In the genomic region with DNA sequence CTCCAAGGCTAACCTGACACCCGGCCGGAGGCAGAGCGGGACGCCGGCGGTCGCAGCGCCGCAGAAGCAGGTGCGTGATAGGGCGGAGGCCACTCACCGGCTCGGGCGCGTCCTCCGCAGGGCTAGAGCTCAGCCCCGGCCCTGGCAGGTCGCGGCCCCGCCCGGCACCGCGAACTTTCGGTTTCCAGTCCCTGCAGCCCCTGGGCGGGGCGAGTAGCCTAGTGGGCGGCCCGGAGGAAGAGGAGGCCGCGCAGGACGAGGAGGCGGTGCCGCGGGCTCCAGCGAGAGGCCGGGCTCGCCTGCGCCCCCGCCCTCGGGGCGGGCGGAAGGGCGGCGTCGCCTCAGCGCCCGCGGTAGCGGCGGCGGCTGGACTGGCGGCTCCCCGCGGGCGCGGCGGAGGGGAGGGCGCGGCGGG, we compare ENCODE assay signal across 7 mouse cellular contexts. TPM values are rescaled to one million over a fixed set of nuclear protein-coding genes. Genes with fewer than 3 reads are reported as not detected.
A peak's percentile ranks its signal among the peaks of the same experiment; 100 is the strongest.
DNase-seq lines count a peak whose midpoint lies in the region; ATAC-seq lines count a peak whose summit lies in the region.

No protein-coding gene starts in this region.

- H3K4me2 ChIP-seq in intestine, embryonic 16.5 days (ENCODE audit: low read depth, low read length), result peak overlapping the region; percentile 90
- H3K4me2 ChIP-seq in limb, embryonic 12.5 days, result peak overlapping the region; percentile 89
- H3K4me2 ChIP-seq in midbrain, embryonic 14.5 days (ENCODE audit: low read length), result peak overlapping the region; percentile 73

- peaks cover 7% of the 10 kb centered on the region for H3K36me3 ChIP-seq in intestine, embryonic 16.5 days (ENCODE audit: control insufficient read depth, insufficient read depth, low read length)
- peaks cover 38% of the 10 kb centered on the region for H3K36me3 ChIP-seq in limb, embryonic 12.5 days
- H3K36me3 ChIP-seq in midbrain, embryonic 14.5 days (ENCODE audit: control insufficient read depth, insufficient read depth, low read length), result peaks cover 43% of the 10 kb centered on the region

- peak overlapping the region; percentile 79 for H3K9ac ChIP-seq in intestine, embryonic 16.5 days (ENCODE audit: low read depth, low read length)
- H3K9ac ChIP-seq in limb, embryonic 12.5 days (replicated peaks), result peak overlapping the region; percentile 95
- H3K9ac ChIP-seq in midbrain, embryonic 14.5 days (replicated peaks; ENCODE audit: low read length), result peak overlapping the region; percentile 93

- peak overlapping the region; percentile 81 for H3K4me3 ChIP-seq in intestine, embryonic 16.5 days (ENCODE audit: low read length)
- peak overlapping the region; percentile 77 for H3K4me3 ChIP-seq in limb, embryonic 12.5 days (replicated peaks)
- H3K4me3 ChIP-seq in midbrain, embryonic 14.5 days (replicated peaks; ENCODE audit: low read depth, low read length), result peak overlapping the region; percentile 88

- intact Hi-C loops in gastrocnemius, postnatal 36 days (cut with DNase I), result loop anchor here (5.0 kb wide), 1 partner anchor 360 kb away; a partner anchor contains a TSS

- WGBS in intestine, embryonic 16.5 days, result under 1% methylated on average over 55 of the region's 60 CpGs
- under 1% methylated on average over 58 of the region's 60 CpGs for whole genome bisulfite sequencing in limb, embryonic 12.5 days
- under 1% methylated on average over 46 of the region's 60 CpGs for WGBS in midbrain, embryonic 14.5 days

- ATAC-seq in intestine, embryonic 16.5 days, result peak; percentile 92
- ATAC-seq in limb, embryonic 12.5 days (ENCODE audit: insufficient number of reproducible peaks, insufficient read depth, low FRiP score, low TSS enrichment, low read depth), result peak; percentile 94
- peak; percentile 86 for ATAC-seq in midbrain, embryonic 14.5 days (ENCODE audit: low FRiP score, low TSS enrichment)

- peaks cover 29% of the 10 kb centered on the region for H3K4me1 ChIP-seq in intestine, embryonic 16.5 days (ENCODE audit: control insufficient read depth, insufficient read depth, low read length)
- peaks cover 30% of the 10 kb centered on the region for H3K4me1 ChIP-seq in limb, embryonic 12.5 days (replicated peaks)
- peaks cover 25% of the 10 kb centered on the region for H3K4me1 ChIP-seq in midbrain, embryonic 14.5 days (ENCODE audit: control insufficient read depth, insufficient read depth, low read length)

- H3K9me3 ChIP-seq in intestine, embryonic 16.5 days (ENCODE audit: control insufficient read depth, low read length), result no peaks in the 10 kb centered on the region
- no peaks in the 10 kb centered on the region for H3K9me3 ChIP-seq in limb, embryonic 12.5 days
- H3K9me3 ChIP-seq in midbrain, embryonic 14.5 days (ENCODE audit: control insufficient read depth, low read length), result no peaks in the 10 kb centered on the region

- peak; percentile 98 for DNase-seq in adrenal gland, adult 2 months
- DNase-seq in embryo, embryonic 11.5 days (ENCODE audit: low read depth, low spot score), result peak; percentile 81
- peak; percentile 87 to 95 for DNase-seq in gastrocnemius, postnatal 36 days
- DNase-seq in midbrain, embryonic 14.5 days, result peak; percentile 89
- DNase-seq in spleen, adult 12 weeks (ENCODE audit: low spot score), result peak; percentile 96

- H3K27me3 ChIP-seq in intestine, embryonic 16.5 days (replicated peaks; ENCODE audit: control insufficient read depth, insufficient read depth, low read length), result no peaks in the 10 kb centered on the region
- H3K27me3 ChIP-seq in limb, embryonic 12.5 days, result no peaks in the 10 kb centered on the region
- no peaks in the 10 kb centered on the region for H3K27me3 ChIP-seq in midbrain, embryonic 14.5 days (ENCODE audit: control insufficient read depth, insufficient read depth, low read length)

- peak overlapping the region; percentile 95 for H3K27ac ChIP-seq in intestine, embryonic 16.5 days (ENCODE audit: low read length)
- peak overlapping the region; percentile 90 for H3K27ac ChIP-seq in limb, embryonic 12.5 days
- H3K27ac ChIP-seq in midbrain, embryonic 14.5 days (replicated peaks; ENCODE audit: low read depth, low read length), result peak overlapping the region; percentile 93

RNA-seq across cellular contexts. Expression of a gene that starts 0.3 kb away (rescaled TPM):
- 10 to 100 TPM; 50.2 to 53.6 TPM for total RNA-seq in adrenal gland, adult 2 months (2021)
- polyA plus RNA-seq in adrenal gland, adult 2 months (2012; rRNA removed), result 29.5 and 31.9 TPM in 2 replicates
- total RNA-seq in gastrocnemius, postnatal 36 days (2021), result 10 to 100 TPM; 19.0 to 20.7 TPM
- 6.5 and 9.8 TPM in 2 replicates for polyA plus RNA-seq in intestine, embryonic 16.5 days (2015; fragmentation: Nextera tagmentation; extraction: Ambion mirVana)
- 6.7 and 8.4 TPM in 2 replicates for polyA plus RNA-seq in limb, embryonic 12.5 days (2016; fragmentation: Nextera tagmentation; extraction: Ambion mirVana)
- 8.9 and 9.3 TPM in 2 replicates for polyA plus RNA-seq in midbrain, embryonic 14.5 days (2014; fragmentation: Nextera tagmentation; extraction: Ambion mirVana)

RNA-seq across cellular contexts. Expression of a gene that starts 47.5 kb away (rescaled TPM):
- 10 to 100 TPM; 29.2 to 41.5 TPM for total RNA-seq in adrenal gland, adult 2 months (2021)
- 28.3 and 31.1 TPM in 2 replicates for polyA plus RNA-seq in adrenal gland, adult 2 months (2012; rRNA removed)
- 1 to 10 TPM; 6.1 to 8.3 TPM for total RNA-seq in gastrocnemius, postnatal 36 days (2021)
- polyA plus RNA-seq in intestine, embryonic 16.5 days (2015; fragmentation: Nextera tagmentation; extraction: Ambion mirVana), result 40.9 and 45.7 TPM in 2 replicates
- 62.8 and 65.1 TPM in 2 replicates for polyA plus RNA-seq in limb, embryonic 12.5 days (2016; fragmentation: Nextera tagmentation; extraction: Ambion mirVana)
- polyA plus RNA-seq in midbrain, embryonic 14.5 days (2014; fragmentation: Nextera tagmentation; extraction: Ambion mirVana), result 26.6 and 31.0 TPM in 2 replicates

Comparison
In these comparisons a context has a peak if more than half of its experiments do, and no peak if none do; other contexts are left out.
1. Peak in every context shown above with its lines: DNase-seq, ATAC-seq, H3K4me3 ChIP-seq and H3K27ac ChIP-seq.